Mouse (Mus musculus): ENCODE results near the gene Trim29.

Trim29 gene

DNA sequence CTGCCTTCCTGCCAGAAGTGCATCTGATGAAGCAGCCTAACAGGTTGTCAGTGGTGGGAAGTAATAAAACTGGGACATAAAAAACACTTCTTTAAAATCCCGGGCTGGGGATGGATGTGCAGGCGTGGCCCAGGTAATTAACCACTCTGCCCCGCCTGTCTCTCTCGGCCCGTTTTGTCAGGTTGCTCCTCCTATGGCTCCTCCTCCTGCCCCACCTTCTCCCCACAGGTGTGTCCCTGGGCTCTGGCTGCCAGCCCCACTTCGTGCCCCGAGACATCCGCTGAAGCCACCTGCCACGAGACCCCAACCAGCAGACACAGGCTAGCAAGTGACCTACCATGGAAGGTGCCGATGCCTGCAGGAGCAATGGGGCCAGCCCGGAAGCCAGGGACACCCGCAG is at the start of gene Trim29:
TSS of gene Trim29 (plus strand) at position 311 of the 400 bp plus-strand sequence.
- no peak for DNase-seq

DNA sequence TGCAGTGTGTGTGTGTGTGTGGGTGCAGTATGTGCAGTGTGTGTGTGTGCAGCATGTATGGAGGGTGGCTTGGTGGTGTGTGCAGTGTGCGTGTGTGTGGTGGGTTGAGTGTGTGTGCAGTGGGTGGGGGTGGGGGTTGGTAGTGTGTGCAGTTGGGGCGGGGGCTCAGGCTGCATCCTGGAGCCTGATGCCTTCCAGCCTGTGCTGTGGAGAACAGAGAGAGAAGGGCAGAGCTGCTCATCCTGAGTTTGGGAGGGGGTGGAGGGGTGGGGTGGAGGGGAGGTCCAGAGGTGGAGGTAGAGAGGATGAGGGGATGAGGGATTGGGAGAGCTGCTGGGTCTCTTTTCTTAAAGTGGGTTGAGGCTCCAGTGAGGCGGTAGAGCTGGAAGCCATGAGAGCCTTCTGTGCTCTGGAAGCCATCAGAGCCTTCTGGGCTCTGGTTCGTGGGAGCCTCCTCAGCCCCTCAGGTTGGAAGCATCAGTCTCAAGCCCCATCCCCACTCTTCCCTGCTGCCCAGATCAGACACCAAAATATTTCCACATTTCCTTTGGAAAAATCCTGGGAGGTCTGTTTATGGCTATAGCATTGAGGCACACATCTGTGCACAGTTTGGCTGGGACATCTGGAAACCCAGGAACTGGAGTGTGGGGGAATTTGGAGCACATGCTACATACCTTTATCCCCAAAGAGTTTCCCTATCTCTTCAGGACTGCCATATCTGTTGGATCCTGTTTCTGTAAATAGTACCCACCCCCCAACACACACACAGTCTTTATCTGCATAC is 49.3 kb upstream of the Trim29 start:
- no peak for DNase-seq

DNA sequence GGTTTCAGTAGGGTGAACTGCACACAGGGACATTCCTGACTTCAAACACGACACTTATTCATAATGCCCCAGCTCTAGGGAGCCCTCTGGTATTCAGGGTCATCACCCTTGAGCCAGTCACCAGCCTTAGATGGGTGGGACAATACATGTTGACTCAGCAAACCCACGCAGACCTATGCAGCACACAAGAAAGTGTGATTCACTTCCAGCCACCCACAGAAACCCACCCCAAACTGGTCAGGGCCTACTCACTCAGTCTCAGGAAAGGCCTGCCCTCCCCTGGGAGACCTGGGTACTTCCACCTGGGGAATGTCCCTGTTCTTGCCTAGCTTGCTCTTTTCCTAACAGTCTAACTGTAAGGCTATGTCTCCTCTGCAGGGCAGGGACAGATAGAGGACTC is 48.7 kb upstream of the Trim29 start:
- DNase-seq = no peak

DNA sequence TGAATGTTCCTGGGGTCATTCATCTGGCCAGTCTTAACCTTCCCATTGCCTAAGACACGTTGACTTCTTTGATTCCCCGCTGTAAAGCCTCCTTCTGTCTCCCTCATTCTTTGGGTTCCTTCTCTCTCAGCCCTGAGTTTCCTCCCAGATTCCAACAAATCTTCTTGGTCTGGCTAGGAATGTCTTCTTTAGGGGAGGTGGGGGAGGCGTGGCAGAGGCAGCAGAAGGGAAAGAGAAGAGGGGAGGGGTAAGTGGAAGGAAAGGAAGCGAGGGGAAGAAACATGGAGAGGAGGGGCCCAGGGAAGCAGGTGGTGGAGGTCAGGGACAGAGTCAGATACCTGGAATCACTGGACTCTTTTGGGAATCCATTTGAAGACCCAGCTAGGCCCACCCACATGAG is 48.3 kb upstream of the Trim29 start:
- no peak for DNase-seq

DNA sequence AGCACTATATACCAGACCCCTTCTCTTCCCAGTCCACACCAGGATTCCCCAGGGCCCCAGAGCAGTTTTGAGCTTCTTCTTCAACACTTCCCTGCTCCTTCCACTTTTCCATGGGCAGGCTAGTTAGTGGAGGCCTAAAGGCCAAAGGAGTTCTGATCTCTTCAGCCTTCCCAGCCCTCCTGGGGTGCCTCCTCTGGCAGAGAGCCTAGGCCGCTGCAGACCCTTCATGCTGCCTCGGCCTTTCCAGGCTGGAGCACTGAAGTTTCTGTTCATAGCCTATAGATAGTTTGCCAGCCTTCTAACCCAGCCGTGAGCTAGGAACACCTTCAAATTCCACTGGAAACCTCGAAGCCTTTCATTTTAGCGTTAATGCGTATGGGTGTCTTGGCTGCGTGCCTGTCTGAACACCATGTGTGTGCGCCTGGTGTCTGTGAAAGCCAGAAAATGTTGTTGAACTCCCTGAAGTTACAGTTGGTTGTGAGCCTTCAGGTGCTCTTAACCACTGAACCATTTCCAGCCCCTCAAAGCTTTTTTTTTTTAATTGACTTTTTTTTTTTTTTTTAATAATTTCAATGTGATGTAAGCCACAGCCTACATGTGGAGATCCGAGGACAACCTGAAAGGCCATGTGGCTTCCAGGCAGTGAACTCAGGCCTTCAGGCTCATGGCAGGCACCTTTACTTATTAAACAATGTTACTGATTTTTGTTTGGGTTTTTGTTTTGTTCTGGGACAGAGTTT is 47.7 kb upstream of the Trim29 start:
- DNase-seq = no peak

DNA sequence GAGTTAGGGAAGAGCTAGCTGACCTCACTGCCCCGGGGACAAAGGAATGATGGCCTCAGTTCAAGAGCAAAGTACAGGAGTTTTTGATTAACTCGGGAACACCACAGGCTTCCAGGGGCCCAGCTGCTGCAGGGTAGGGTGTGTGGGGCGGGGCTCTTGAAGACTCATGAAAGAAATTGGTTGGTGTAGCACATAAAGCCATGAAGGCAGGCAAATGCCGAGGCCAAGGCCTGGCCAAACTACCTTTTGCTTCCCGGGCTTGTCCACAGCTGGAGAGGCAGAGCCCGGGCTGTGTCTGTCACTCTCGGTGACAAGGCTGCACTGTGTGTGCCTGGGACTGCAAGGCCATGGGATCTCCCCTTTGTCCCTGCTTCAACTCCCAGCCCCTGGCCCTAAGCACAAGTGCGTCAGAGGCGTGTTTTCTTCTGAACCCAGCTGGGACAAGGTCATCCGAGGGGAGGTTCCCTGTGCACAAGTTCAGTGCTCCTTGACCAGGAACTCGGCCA is 46.6 kb upstream of the Trim29 start:
- DNase-seq = no peak

DNA sequence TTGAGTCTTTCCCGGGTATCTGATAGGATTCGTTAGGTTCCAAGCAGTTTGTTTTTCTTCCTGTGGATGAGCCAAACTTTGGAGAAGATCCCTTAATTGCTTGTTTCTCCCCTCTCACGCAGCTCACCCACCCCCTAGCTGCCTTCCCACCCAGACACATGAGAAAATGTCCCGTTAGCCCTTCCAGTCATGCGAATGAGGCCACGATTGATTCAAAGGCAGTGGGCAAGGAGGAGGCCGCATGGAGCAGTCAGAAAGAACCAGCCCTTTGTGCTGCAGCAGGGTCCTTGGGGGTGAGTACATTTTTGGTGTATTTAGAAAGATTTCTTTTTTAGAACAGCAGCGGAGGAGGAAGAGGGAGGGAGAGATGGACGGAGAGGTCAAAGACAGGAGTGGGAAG is 45.5 kb upstream of the Trim29 start:
- DNase-seq = no peak

DNA sequence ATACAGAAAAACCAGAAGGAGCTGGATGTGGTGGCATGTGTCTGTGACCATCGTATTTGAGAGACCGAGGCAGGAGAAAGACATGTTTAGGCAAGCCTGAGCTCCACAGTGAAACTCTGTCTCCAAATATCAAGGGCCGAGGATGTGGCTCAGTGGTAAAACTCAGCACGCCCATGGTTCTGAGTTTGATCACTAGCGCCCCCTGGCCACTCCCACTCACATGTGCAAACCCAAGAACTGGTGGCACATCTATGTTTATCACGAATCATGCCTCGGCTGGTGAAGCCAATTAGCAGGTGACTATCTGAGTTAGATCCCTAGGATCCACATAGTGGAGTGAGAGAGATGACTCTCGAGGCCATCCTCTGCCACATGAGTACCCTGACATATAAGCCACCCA is 43.3 kb upstream of the Trim29 start:
- DNase-seq = no peak

DNA sequence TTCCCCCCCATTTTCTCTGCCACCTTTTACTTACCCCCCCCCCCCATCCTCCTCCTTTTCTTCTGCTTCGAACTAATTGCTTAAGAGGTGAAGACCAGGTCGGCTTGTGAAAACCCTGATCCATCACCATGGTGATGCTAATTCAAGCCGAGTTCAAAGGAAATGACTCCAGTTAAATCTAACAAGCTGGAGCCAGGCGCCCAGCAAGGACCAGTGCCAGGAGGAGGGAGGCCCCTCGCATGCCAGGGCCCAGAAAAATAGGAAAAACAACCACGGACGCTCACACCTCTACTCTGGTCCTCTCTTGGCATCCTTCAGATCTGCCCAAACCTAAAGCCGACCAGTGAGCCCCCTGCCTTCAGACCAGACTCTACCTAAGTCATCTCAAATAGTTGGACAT is 41.5 kb upstream of the Trim29 start:
- no peak for DNase-seq

DNA sequence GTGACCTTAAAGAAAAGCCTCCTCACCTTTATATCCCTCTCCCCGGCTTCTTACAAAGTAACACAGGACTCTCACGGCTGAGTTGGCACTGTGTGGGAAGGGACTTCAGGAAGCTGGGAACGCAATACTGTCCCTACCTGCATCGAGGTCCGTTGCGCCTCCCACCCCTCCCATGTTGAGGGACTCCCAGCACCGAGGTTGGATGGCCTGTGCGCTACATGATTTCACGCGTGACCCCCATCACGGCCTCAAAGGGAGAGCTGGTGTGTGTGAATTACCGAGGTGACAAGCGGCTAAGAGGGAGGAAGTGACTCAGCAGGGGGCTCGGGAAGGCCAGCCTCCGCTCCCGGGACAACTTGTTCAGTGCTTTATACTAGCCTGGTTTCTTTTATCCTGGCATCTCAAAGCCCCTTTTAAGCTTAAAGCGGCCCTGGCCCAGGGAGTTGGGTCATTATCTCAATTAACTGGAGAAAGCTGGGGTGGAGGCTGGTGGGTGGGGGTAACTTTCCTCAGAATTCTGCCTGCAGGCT is 39.9 kb upstream of the Trim29 start:
- DNase-seq = peak in 1 of 2 experiments; percentile 21

DNA sequence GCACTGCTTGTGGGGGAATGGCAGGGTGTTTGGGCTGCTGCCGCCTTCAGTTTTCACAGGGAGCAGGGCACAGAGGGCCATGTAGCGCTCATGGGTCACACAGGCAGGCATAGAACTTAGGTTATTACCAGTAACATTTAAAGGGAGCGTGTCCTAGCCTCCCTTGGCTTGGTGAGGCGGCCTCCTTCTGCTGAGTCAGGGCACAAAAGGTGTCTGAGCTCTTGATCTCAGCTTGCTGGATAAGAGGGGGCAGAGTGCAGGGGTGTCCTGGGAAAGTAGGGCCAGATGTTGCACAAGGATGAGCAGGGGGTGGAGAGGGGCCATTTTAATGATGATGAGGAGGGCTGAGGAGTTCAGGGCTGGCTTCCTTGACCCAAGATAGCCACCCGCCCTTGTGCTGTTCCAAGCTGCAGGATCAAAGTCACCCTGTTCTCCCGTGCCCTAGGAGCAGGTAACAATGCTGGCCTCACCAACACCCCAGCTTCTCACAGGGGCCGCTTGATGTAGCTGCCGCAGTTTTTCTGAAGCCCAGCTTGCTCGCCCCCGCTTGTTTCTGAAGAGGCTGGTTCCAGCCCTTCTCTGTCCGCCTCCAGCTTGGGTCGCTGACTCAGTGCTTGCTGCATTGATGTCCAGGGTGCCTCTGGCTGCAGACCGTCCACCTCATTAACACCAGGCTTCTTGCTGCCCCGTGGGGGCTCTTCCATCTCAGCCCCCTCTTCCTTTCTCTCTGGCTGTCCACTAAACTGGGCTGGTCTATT is 38.7 kb upstream of the Trim29 start:
- no peak for DNase-seq

DNA sequence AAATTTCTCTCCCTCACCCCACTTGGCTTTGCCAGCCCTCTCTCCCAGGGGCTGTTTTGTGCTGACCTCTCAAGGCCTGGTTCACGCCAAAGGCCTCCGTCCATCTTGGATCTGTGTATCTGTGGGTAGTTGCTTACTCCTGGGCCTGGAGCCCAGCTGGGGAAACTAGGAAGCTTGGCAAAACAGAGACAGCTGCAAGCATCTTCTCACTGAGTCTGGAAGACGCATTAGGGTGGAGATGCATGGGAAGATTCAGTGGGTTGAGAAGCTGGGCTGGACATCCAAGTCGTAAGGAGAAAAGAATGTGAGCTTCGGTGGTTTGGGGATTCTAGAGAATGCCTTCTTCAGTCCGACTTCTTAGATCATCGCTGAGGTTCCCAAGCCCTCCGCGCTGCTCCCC is 36.9 kb upstream of the Trim29 start:
- DNase-seq = no peak

DNA sequence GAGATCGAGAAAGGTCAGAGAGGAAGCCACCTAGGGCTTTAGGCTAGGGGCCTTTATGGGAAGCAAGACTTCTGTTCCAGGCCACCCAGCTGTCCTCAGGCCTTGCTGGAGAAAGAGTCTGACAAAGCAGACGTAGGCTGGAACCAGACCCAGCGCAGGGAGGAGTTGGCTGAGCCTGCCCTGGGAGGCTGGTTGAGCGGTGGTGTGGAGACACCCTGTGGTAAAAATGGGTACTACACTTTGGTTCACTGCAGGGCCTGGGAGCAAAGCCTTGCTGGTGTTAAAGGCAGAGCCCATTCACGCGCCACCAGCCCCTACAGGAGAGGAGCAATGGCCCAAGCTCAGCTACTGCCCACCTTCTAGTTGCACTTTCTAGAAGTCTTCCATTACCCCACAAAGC is 26.4 kb upstream of the Trim29 start:
- peak; percentile 75 to 85 for DNase-seq

DNA sequence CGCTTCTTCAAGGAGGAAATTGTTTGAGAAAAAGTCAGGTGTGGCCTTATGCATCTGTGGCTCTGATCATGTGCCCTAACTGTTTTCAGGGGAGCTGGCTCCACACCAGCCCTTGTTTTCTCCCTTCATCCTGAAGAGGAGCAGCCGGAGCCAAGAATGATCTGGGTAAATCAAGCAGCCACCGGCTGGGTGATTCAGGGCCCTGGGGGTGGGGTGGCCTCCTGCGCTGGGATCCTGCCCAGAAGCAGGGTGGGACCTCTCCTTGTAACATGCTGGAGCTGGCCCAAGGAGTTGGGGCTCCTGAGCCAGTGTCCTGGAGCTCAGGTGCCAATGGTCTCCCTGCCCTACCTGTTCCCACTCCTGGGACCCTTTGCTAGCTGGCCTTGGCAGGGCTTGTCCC is 25.4 kb upstream of the Trim29 start:
- DNase-seq = no peak

DNA sequence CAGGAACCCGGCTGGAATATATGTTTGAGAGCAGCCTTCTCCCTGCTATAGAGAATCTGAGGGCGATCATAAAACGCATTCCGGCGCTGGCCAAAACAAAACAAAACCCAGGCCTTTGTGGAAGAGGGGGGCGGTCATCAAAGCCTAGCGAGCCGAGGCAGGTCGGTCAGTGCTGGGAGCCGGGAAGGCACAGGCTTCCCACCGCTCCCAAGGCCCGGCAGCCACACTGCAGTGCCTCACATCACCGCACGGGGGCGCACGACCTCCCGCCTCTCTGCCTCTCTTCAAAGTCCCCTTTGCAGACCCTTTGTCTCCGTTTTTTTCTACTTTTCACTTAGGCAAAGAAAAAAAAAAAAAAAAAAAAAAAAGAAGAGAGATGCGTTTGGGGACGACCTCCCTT is 23.8 kb upstream of the Trim29 start:
- DNase-seq = peak; percentile 71 to 78

DNA sequence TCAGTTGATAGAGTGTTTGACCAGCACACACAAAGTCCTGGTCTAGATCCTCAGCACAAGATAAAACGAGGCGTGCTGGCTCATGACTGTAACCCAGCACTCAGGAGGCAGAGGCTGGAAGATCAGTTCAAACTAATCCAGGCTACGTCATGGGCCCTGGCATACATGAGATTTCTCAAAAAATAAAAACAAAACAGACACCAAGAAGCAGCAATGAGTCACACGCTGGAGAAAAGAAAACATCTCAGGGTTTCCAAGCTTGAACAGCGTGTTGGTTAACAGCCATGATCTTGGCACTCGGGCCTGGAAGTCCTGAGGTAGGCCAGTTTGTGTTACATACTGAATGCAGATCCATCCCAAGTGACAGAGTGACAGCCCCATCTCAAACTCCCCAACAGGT is 17.6 kb upstream of the Trim29 start:
- no peak for DNase-seq

DNA sequence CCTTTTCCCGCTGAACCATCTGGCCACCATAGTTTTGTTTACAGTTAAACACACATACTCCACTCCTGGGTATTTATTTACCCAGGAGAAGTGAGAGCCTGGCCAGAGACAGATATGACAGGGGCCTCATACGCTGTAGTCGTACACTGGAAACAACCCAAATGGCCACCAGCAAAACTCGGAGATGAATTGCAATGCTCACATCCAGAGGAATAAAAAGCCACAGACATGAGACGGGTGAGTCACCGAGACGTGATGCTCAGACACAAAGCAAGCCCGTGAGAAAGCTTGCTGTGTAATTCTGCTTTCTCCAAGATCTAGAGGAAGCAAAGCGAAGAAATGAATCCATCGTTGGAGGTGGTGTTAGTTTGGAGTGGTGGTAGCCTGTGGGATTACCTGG is 10.3 kb upstream of the Trim29 start:
- DNase-seq = no peak

DNA sequence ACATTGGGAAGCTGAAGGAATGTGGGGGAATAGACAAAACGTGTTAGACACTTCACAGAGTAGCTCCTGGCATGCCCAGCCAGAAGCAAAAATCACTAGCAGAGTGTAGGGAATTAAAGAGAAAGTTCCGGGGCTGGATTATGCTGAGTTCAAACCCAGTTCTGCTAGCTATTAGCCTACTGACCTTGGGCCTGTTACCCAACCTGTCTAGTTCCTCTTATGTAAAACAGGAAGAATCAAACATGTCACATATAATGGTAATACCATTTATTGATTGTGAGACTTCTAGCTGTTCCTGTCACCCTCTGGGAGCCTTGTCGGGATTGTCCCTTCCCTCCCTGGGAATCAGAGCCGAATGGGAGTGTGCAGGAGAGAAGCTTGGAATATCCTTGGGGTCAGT is 7.7 kb upstream of the Trim29 start:
- no peak for DNase-seq

DNA sequence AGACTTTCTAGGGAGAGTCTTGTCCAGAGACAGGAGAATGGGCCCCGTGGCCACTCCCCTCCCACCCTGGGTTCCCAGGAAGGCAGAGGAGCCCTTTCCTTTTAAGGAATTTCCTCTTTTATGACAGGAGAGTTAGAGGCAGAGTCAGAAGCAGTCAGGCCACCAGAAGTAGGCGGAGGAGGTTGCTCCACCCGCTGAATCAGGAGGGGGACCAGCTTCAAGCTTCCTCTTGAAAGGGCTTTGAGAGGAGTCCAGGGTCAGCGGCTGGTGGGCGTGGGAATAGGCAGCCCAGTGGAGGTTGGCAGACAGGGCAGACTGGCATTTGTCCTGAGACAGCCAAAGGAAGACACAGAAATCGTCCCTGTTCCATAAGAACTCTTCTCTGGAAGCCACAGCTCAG is 4.8 kb upstream of the Trim29 start:
- no peak for DNase-seq

DNA sequence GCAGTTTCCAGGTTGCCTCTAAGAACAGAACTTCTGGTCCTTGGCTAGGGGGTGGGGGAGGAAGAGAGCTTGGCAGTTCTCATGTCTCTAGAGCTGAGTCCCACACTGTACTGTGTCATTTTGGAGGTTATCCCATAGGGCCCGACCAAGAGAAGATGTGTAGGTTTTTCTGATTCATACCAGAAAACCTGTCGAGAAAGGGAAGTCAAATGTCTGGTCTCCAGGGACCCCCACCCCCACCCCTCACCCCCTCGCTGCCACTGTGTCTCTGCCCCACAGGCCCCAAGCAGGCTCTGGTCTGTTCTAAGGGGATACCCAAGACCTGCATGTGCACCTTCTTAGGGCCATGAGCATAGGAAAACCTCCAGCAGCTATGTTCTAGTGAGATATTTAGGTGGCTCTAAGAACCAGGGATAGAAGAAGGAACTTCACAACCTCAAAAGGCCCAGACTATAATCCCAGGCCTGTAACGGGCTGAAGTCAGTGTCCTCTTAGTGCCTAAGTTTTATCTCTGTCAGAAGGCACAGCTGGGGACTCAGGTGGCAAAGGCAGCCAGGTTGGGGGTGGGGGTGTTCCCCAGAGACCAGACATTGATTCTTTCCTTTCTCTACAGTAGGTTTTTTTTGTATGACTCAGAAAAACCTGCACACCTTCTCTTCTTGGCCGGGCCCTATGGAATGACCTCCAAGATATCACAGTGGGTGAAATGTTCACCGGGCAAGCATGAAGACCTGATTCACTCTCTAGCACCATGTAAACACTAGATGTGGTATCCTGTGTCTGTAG is 1.4 kb upstream of the Trim29 start:
- DNase-seq = no peak

DNA sequence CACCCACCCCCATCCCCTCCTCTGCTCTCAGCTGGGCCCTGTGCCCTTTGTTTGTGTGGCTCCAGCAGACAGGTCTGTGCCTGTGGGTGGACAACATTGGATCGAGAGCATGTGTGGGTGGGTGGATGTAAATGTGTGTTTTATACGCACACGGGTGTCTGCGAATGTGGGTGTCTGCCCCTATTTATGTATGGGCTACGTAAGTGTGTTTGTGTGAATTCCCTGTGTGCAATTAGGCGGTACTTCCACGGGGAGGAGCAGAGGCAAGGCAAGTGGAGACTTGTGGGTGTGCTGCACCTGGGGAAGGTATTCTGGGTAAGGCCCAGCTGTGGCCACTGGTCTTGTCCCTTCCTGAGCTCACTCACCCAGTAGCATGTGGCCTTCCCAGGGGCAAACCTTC is 1.5 kb downstream of the Trim29 start:
- DNase-seq = no peak

DNA sequence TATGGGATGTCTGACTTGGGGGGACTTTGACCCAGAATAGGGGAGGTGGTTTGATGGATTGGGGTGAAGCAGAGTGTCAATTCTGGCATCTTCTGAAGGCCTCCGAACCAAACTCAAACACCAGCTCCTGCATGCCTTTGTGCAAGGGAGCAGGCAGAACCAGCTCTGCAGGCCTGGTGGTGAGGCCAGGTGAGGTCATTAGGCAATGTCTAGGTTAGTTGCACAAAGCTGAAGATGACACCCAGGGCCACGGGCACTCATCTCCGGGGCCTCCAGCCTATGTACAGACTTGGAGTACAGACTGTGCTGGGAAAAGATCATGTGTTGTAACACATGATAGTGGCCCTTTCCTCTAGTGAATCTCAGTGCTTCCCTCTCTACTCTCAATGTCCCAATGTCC is 3.2 kb downstream of the Trim29 start:
- no peak for DNase-seq

All from cerebellum, postnatal 25 days (tissue).